Mouse (Mus musculus): ENCODE measurements at regions not wholly inside any gene's neighbourhood (a gene's known extent, or its start where the extent isn't known, plus 50 kb on each side); places are given as distances from the start of the nearest gene placed in this dataset.

DNA sequence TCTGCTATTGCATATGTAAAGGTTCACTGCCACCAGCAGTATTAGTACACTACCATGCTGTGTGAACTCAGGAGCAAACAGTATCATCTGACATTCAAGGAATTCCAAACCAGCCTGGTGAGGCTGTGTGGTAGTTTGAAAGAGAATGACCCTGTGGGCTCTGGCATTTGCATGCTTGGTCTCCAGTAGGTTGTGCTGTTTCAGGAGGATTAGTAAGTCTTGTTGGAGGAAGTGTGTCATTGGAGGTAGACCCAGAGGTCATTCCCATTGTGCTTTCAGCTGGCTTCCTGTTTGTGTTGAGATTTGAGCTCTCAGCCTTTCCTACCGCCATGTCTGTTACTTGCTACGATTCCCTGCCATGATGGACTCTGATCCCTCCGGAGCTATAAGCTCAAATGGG is 98.3 kb upstream of the St6galnac5 start:
- no peak for TF ChIP-seq USF1 (IDR thresholded peaks at IDR 0.05; ENCODE audit: low read depth, low read length)
- no peak for TF ChIP-seq CTCF (IDR thresholded peaks at IDR 0.05 in 2 of 3, conservative IDR thresholded peaks at IDR 0.05 in 1 of 3; ENCODE audit: control insufficient read depth in 1 of 3, insufficient read depth in 1 of 3, low read depth in 2 of 3, low read length in 3 of 3, poor library complexity in 1 of 3, severe bottlenecking in 1 of 3)
- TF ChIP-seq BHLHE40 (IDR thresholded peaks at IDR 0.05; ENCODE audit: borderline replicate concordance, low read depth, low read length) = no peak
- no peak for TF ChIP-seq KAT2A (conservative IDR thresholded peaks at IDR 0.05; ENCODE audit: low read depth, low read length)
- TF ChIP-seq RAD21 (IDR thresholded peaks at IDR 0.05; ENCODE audit: low read depth, low read length) = no peak
- TF ChIP-seq MAX (IDR thresholded peaks at IDR 0.05; ENCODE audit: low read length) = no peak
- no peak for TF ChIP-seq TAL1 (IDR thresholded peaks at IDR 0.05; ENCODE audit: low read length)
- TF ChIP-seq UBTF (IDR thresholded peaks at IDR 0.05; ENCODE audit: borderline replicate concordance, insufficient read depth, low read depth, low read length) = no peak
- no peak for TF ChIP-seq ZMIZ1 (IDR thresholded peaks at IDR 0.05; ENCODE audit: low read depth, low read length)
- no peak for TF ChIP-seq ELF1 (IDR thresholded peaks at IDR 0.05; ENCODE audit: low read depth, low read length)
- no peak for TF ChIP-seq RCOR1 (IDR thresholded peaks at IDR 0.05; ENCODE audit: low read depth, low read length)
